Mouse (Mus musculus) bone marrow, adult 2 months (tissue): ENCODE data around the gene Cluh.

Source experiments
- CTCF ChIP-seq: fragments of 200-500 bp; IDR thresholded peaks from 2 replicates; pipeline ENCODE4 v1.5.1; 2011; ENCODE audit warnings: low read length, control low read depth; ENCODE audit not compliant: control insufficient read depth, insufficient read depth
- POLR2A ChIP-seq: fragments of 200-500 bp; IDR thresholded peaks from 2 replicates; pipeline ENCODE4 v1.6.1; 2011; ENCODE audit warnings: low read depth, mild to moderate bottlenecking, control low read depth, low read length, borderline replicate concordance; ENCODE audit not compliant: control insufficient read depth

DNA sequence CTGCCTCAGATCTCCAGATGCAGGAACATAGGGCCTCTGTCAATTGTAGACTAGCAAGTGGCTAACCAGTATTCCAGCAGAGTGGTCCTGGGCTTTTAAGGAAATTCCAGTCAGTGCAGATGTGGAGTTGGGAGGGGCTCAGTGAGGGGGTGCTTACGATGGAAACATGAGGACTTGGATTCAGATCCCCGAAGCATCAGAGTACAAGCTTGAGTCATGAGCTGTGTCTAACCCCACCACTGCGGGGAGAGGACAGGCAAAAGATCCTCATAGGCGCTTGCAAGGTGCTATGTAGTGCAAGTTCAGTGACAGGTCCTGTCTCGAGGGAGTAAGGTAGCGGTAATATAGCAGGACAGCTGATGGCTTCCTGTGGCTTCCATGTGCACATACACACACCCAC lies 12.9 kb downstream of the Cluh start:
- TF ChIP-seq POLR2A, result no peak
- TF ChIP-seq CTCF, result no peak
